Mouse (Mus musculus) embryonic facial prominence, embryonic 13.5 days (tissue): ENCODE results near the gene Ccdc33. TPM values are rescaled to one million over a fixed set of nuclear protein-coding genes. Genes with fewer than 3 reads are reported as not detected.

Experiments
- ATAC-seq: fragments of 200-750 bp; cut with Nextera tagmentation; 2 replicates; pipeline ENCODE4 v1.8.0; 2017; ENCODE audit warnings: low read depth; ENCODE audit not compliant: insufficient number of reproducible peaks, insufficient read depth, low FRiP score, low TSS enrichment
- H3K27ac ChIP-seq: fragments of 300-500 bp; sonication (generic); 2 replicates; pipeline ENCODE4 v1.5.1; 2015; ENCODE audit warnings: moderate library complexity, mild to moderate bottlenecking, inconsistent platforms
- H3K27me3 ChIP-seq: fragments of 300-500 bp; sonication (generic); 2 replicates; pipeline ENCODE4 v1.6.1; 2015; ENCODE audit warnings: mild to moderate bottlenecking, inconsistent platforms
- H3K36me3 ChIP-seq: fragments of 300-500 bp; sonication (generic); 2 replicates; pipeline ENCODE4 v1.6.1; 2015; ENCODE audit warnings: mild to moderate bottlenecking, inconsistent platforms
- H3K4me1 ChIP-seq: fragments of 300-500 bp; sonication (generic); 2 replicates; pipeline ENCODE4 v1.6.1; 2015; ENCODE audit warnings: inconsistent platforms
- H3K4me2 ChIP-seq: fragments of 300-500 bp; sonication (generic); 2 replicates; pipeline ENCODE4 v1.6.1; 2015; ENCODE audit warnings: moderate library complexity, mild to moderate bottlenecking, inconsistent platforms
- H3K4me3 ChIP-seq: fragments of 300-500 bp; sonication (generic); 2 replicates; pipeline ENCODE4 v1.5.1; 2015; ENCODE audit warnings: mild to moderate bottlenecking, inconsistent platforms
- H3K9ac ChIP-seq: fragments of 300-500 bp; sonication (generic); 2 replicates; pipeline ENCODE4 v1.6.1; 2015; ENCODE audit warnings: mild to moderate bottlenecking, inconsistent platforms
- H3K9me3 ChIP-seq: fragments of 300-500 bp; sonication (generic); 2 replicates; pipeline ENCODE4 v1.6.1; 2016; ENCODE audit warnings: inconsistent platforms
- WGBS: fragments of 180-500 bp; shearing (Covaris S2); methylation state at CpG from one replicate; pipeline ENCODE4 v1.1.7; 2015; ENCODE audit warnings: mixed read lengths; 5-methylcytosine and 5-hydroxymethylcytosine counted together
- polyA plus RNA-seq: library from polyadenylated mRNA; unstranded; fragments of >200 nt; fragmentation: Nextera tagmentation; extraction: Ambion mirVana; gene quantifications from 2 replicates; pipeline ENCODE4 v1.2.1, GENCODE M21; 2015

Ccdc33 gene
- polyA plus RNA-seq, 1 experiment from 2014 or later, result not detected

DNA sequence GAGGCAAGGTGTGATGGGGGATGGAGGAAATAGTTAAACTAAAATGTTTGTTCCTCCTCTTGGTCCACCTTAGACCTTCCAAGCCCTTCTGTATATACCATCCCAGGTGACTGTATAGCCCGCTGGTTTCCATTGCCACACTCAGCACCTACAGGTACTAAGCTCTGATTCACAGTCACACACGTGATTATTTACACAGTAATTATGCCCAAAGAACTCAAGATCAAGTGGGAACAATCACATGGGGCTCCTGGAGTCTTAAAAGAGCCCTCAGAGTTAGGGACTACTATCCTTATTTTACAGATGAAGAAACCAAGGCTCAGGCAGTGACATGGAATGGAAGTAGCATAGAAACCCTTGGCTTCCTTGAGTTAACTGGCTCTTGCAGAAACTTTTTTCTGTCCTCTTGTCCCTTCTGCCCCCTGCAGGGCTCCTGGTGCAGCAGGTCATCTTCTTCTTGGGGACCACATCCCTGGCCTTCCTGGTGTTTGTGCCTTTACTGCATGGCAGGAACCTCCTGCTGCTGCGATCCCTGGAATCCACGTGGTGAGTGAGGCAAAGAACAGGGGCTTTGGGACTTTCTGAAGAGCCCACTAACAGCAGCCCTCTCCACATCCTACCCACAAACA lies 32.2 kb upstream of the Ccdc33 start:
- Histone ChIP-seq H3K4me1 (peaks cover 47% of the 10 kb centered on the region), H3K4me2 (no peak overlapping the region), H3K36me3 (peaks cover 12% of the 10 kb centered on the region; the same call in 1 of the 2 replicates), H3K27me3 (no peaks in the 10 kb centered on the region), H3K4me3 (no peak overlapping the region), H3K9ac (no peak overlapping the region), H3K27ac (no peak overlapping the region), H3K9me3 (no peaks in the 10 kb centered on the region)
- ATAC-seq, result no peak
- 66% methylated on average over 4 of the region's 4 CpGs for WGBS

GRCm38 (mm10) chr9:58148806-58149205 lies 30.2 kb upstream of the Ccdc33 start:
- Histone ChIP-seq H3K36me3 (peaks cover 12% of the 10 kb centered on the region; the same call in 1 of the 2 replicates), H3K4me3 (no peak overlapping the region), H3K27me3 (no peaks in the 10 kb centered on the region), H3K9me3 (no peaks in the 10 kb centered on the region), H3K9ac (no peak overlapping the region), H3K27ac (no peak overlapping the region), H3K4me2 (no peak overlapping the region), H3K4me1 (peaks cover 38% of the 10 kb centered on the region)
- no peak for ATAC-seq
- 63% methylated on average over 2 of the region's 2 CpGs for WGBS

GRCm38 (mm10) chr9:58145417-58145816 lies 26.8 kb upstream of the Ccdc33 start:
- no peak overlapping the region for H3K4me3 ChIP-seq
- H3K36me3 ChIP-seq, result peaks cover 7% of the 10 kb centered on the region; the same call in 1 of the 2 replicates
- H3K27ac ChIP-seq, result no peak overlapping the region
- WGBS, result 81% methylated on average over 5 of the region's 5 CpGs
- no peak overlapping the region for H3K9ac ChIP-seq
- H3K4me2 ChIP-seq, result no peak overlapping the region
- no peaks in the 10 kb centered on the region for H3K9me3 ChIP-seq
- H3K27me3 ChIP-seq, result no peaks in the 10 kb centered on the region
- ATAC-seq, result no peak
- peaks cover 40% of the 10 kb centered on the region for H3K4me1 ChIP-seq

DNA sequence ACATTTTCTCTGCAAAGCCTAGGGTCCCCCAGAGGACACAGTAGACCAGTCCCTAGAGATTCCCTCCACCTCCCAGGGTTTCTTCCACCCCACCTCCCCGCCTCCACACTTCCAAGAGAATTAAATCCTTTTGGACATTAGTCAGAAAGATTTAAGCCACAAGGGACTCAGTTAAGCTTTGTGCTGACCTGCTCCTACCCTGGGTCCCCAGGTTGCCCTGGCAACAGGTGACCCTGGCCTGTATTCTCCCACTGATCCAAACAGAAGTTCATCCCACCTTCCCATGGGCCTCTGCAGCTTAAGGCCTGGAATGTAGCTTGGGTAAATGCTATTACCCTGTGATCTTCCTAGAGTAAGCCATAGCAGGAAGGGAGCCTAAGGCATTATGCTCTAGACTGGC lies 26.0 kb upstream of the Ccdc33 start:
- no peak overlapping the region for H3K4me3 ChIP-seq
- no peaks in the 10 kb centered on the region for H3K27me3 ChIP-seq
- peaks cover 7% of the 10 kb centered on the region; the same call in 1 of the 2 replicates for H3K36me3 ChIP-seq
- H3K27ac ChIP-seq, result no peak overlapping the region
- 55% methylated on average over 1 of the region's 1 CpGs for WGBS
- no peak for ATAC-seq
- H3K4me2 ChIP-seq, result no peak overlapping the region
- H3K9me3 ChIP-seq, result no peaks in the 10 kb centered on the region
- H3K9ac ChIP-seq, result no peak overlapping the region
- H3K4me1 ChIP-seq, result peaks cover 47% of the 10 kb centered on the region

- Histone ChIP-seq H3K4me2 (no peak overlapping the region), H3K36me3 (peaks cover 7% of the 10 kb centered on the region; the same call in 1 of the 2 replicates), H3K27ac (no peak overlapping the region), H3K9me3 (no peaks in the 10 kb centered on the region), H3K27me3 (no peaks in the 10 kb centered on the region), H3K4me1 (peaks cover 47% of the 10 kb centered on the region), H3K9ac (peak overlapping the region; percentile 27; the same call in 1 of the 2 replicates), H3K4me3 (no peak overlapping the region)
- 21% methylated on average over 7 of the region's 7 CpGs for WGBS
- no peak for ATAC-seq
Observed at GRCm38 (mm10) chr9:58143419-58143818, 24.8 kb upstream of the Ccdc33 start.

- no peaks in the 10 kb centered on the region for H3K27me3 ChIP-seq
- H3K27ac ChIP-seq, result peak overlapping the region; percentile 16; the same call in 1 of the 2 replicates
- ATAC-seq, result no peak
- H3K4me3 ChIP-seq, result no peak overlapping the region
- H3K4me1 ChIP-seq, result peaks cover 62% of the 10 kb centered on the region
- WGBS, result 41% methylated on average over 6 of the region's 6 CpGs
- peaks cover 7% of the 10 kb centered on the region; the same call in 1 of the 2 replicates for H3K36me3 ChIP-seq
- 0 out of 2 replicates have a peak overlapping the region, but pooled peaks have one; percentile 16 for H3K9ac ChIP-seq
- no peak overlapping the region for H3K4me2 ChIP-seq
- H3K9me3 ChIP-seq, result no peaks in the 10 kb centered on the region
Observed at GRCm38 (mm10) chr9:58139947-58140346, 21.3 kb upstream of the Ccdc33 start.

DNA sequence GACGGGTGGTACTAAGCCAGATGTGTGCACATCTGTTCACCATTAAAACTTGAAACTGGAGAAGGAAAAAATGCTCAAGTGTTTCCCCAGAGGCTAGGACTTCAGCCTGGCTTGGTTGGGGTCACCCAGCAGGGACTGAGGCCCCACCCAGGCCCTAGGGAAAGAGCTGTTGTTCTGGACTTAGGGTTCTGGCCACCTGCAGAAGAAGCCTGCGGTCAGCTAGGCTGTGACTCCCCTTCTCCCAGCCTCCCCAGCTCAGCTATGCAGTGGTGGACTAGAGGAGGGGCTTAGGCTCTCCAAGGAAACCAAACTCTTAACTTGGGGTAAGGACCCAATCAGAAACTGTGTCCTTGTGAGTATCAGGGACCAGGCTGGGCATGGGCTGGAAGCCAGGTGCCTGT lies 17.3 kb upstream of the Ccdc33 start:
- 19% methylated on average over 2 of the region's 2 CpGs for WGBS
- Histone ChIP-seq H3K9ac (0 out of 2 replicates have a peak overlapping the region, but pooled peaks have one; percentile 16), H3K36me3 (0 out of 2 replicates have a peak, but pooled peaks cover under 1% of the 10 kb centered on the region), H3K4me3 (no peak overlapping the region), H3K27ac (peak overlapping the region; percentile 81), H3K4me1 (peaks cover 76% of the 10 kb centered on the region), H3K9me3 (no peaks in the 10 kb centered on the region), H3K27me3 (no peaks in the 10 kb centered on the region), H3K4me2 (peak overlapping the region; percentile 16)
- ATAC-seq, result peak; percentile 56; the same call in 1 of the 2 replicates

- Histone ChIP-seq H3K4me2 (peak overlapping the region; percentile 16), H3K4me1 (peaks cover 79% of the 10 kb centered on the region), H3K36me3 (no peaks in the 10 kb centered on the region), H3K9me3 (no peaks in the 10 kb centered on the region), H3K27me3 (no peaks in the 10 kb centered on the region), H3K27ac (peak overlapping the region; percentile 81), H3K4me3 (no peak overlapping the region), H3K9ac (no peak overlapping the region)
- 29% methylated on average over 7 of the region's 7 CpGs for WGBS
- ATAC-seq, result no peak
Observed at GRCm38 (mm10) chr9:58134906-58135305, 16.3 kb upstream of the Ccdc33 start.

DNA sequence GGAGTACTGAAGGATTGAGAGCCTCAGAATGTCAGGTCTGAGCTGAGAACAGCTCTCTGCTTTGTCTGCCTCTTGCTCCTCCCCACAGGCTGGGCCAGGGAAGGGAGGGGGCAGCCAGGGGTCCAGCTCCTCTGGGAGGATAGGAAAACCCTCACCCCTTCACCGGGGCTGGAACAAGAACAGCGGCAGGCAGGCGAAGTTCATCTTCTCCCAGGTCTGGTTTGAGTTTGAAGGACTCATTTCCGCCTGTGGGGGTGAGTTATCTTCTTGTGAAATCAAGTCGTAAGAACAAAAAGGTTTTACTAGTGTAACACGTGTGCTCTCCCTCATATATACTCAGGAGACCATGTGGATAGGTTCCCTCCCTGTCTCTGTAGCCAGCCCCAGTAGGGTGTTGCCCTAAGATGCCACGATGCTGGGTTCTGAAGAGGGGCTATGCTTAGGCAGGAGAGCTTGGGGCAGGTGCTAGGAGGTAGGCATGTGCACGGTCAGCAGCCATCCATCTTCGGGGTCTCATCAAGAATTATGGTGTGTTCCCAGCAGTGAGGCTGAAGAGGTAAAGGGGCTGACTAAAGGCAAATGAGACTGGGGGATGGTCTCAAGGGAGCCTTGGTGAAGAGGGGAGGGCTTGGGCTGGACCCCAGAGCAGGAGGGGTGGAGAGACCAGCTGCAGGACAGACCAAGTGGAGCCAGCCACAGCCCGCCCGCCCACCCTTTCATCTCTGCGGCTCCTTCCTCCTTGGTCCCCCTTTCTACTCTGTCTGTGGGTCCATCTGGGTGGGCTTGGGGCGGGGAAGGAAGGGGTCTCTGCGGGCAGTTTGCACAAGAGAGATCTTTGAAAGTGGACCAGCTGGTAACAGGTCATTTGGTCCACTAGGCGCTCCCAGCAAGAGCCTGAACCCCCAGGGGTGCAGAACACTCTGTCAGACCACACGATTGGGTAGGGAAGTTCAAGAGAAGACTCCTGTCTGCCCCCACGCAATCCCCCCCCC lies 15.6 kb upstream of the Ccdc33 start:
- peak overlapping the region; percentile 81 for H3K27ac ChIP-seq
- no peaks in the 10 kb centered on the region for H3K9me3 ChIP-seq
- no peaks in the 10 kb centered on the region for H3K36me3 ChIP-seq
- H3K4me3 ChIP-seq, result no peak overlapping the region
- 0 out of 2 replicates have a peak, but pooled peaks have one; percentile 23 for ATAC-seq
- 9% methylated on average over 17 of the region's 17 CpGs for WGBS
- peak overlapping the region; percentile 16 for H3K4me2 ChIP-seq
- H3K9ac ChIP-seq, result no peak overlapping the region
- peaks cover 82% of the 10 kb centered on the region for H3K4me1 ChIP-seq
- H3K27me3 ChIP-seq, result no peaks in the 10 kb centered on the region

- no peaks in the 10 kb centered on the region for H3K9me3 ChIP-seq
- H3K4me1 ChIP-seq, result peaks cover 81% of the 10 kb centered on the region
- no peak overlapping the region for H3K27ac ChIP-seq
- ATAC-seq, result no peak
- no peak overlapping the region for H3K9ac ChIP-seq
- 72% methylated on average over 7 of the region's 7 CpGs for WGBS
- H3K4me2 ChIP-seq, result no peak overlapping the region
- H3K4me3 ChIP-seq, result no peak overlapping the region
- no peaks in the 10 kb centered on the region for H3K36me3 ChIP-seq
- H3K27me3 ChIP-seq, result no peaks in the 10 kb centered on the region
Observed at GRCm38 (mm10) chr9:58131735-58132134, 13.1 kb upstream of the Ccdc33 start.

GRCm38 (mm10) chr9:58130909-58131308 lies 12.3 kb upstream of the Ccdc33 start:
- H3K4me2 ChIP-seq, result no peak overlapping the region
- no peaks in the 10 kb centered on the region for H3K9me3 ChIP-seq
- 31% methylated on average over 3 of the region's 3 CpGs for WGBS
- no peak overlapping the region for H3K4me3 ChIP-seq
- H3K4me1 ChIP-seq, result peaks cover 72% of the 10 kb centered on the region
- no peak for ATAC-seq
- no peaks in the 10 kb centered on the region for H3K27me3 ChIP-seq
- no peaks in the 10 kb centered on the region for H3K36me3 ChIP-seq
- no peak overlapping the region for H3K27ac ChIP-seq
- no peak overlapping the region for H3K9ac ChIP-seq
